Mouse (Mus musculus) forebrain, embryonic 11.5 days (tissue): ENCODE results near the gene 4930412O13Rik. TPM values are rescaled to one million over a fixed set of nuclear protein-coding genes. Genes with fewer than 3 reads are reported as not detected.
A peak's percentile ranks its signal among the peaks of the same experiment; 100 is the strongest.

ENCODE experiments used
- ATAC-seq: fragments of 200-750 bp; cut with Nextera tagmentation; replicated peaks from 2 replicates; pipeline ENCODE4 v1.8.0; 2017; ENCODE audit warnings: moderate TSS enrichment; ENCODE audit not compliant: low FRiP score
- DNase-seq: peaks from one replicate; pipeline ENCODE4 v3.0.0-alpha.2; 2017; ENCODE audit warnings: low spot score
- H3K27ac ChIP-seq: fragments of 300-500 bp; sonication (generic); 2 replicates; pipeline ENCODE4 v1.5.1; 2014; ENCODE audit warnings: low read depth, low read length
- H3K27me3 ChIP-seq: fragments of 300-500 bp; sonication (generic); 2 replicates; pipeline ENCODE4 v1.6.1; 2014; ENCODE audit warnings: mild to moderate bottlenecking, low read length, mixed read lengths; ENCODE audit not compliant: control insufficient read depth, insufficient read depth
- H3K36me3 ChIP-seq: fragments of 300-500 bp; sonication (generic); 2 replicates; pipeline ENCODE4 v1.6.1; 2014; ENCODE audit warnings: mild to moderate bottlenecking, low read length, moderate library complexity, mixed read lengths; ENCODE audit not compliant: control insufficient read depth, insufficient read depth
- H3K4me1 ChIP-seq: fragments of 300-500 bp; sonication (generic); replicated peaks from 2 replicates; pipeline ENCODE4 v1.6.1; 2014; ENCODE audit warnings: low read length, mixed read lengths; ENCODE audit not compliant: control insufficient read depth, insufficient read depth
- H3K4me2 ChIP-seq: fragments of 300-500 bp; sonication (generic); 2 replicates; pipeline ENCODE4 v1.6.1; 2014; ENCODE audit warnings: low read depth, mild to moderate bottlenecking, low read length, moderate library complexity, mixed read lengths; ENCODE audit not compliant: severe bottlenecking
- H3K4me3 ChIP-seq: fragments of 300-500 bp; sonication (generic); 2 replicates; pipeline ENCODE4 v1.5.1; 2014; ENCODE audit warnings: low read depth, low read length
- H3K9ac ChIP-seq: fragments of 300-500 bp; sonication (generic); 2 replicates; pipeline ENCODE4 v1.6.1; 2014; ENCODE audit warnings: low read length
- H3K9me3 ChIP-seq: fragments of 300-500 bp; sonication (generic); 2 replicates; pipeline ENCODE4 v1.6.1; 2016; ENCODE audit warnings: low read length, mixed read lengths; ENCODE audit not compliant: control insufficient read depth
- WGBS: fragments of 180-500 bp; shearing (Covaris S2); extraction: QIAGEN DNeasy Blood & Tissue Kit; methylation state at CpG from one replicate; pipeline ENCODE4 v1.1.7; 2014; 5-methylcytosine and 5-hydroxymethylcytosine counted together
- polyA plus RNA-seq: library from polyadenylated mRNA; unstranded; fragments of >200 nt; fragmentation: Nextera tagmentation; extraction: Ambion mirVana; gene quantifications from 2 replicates; pipeline ENCODE4 v1.2.1, GENCODE M21; 2014

The 4930412O13Rik gene
- polyA plus RNA-seq, 1 experiment from 2014 or later, result not detected

- peaks cover 89% of the 10 kb centered on the region for H3K27me3 ChIP-seq
- H3K9me3 ChIP-seq, result no peaks in the 10 kb centered on the region
- peak overlapping the region; percentile 83 for H3K4me2 ChIP-seq
- under 1% methylated on average over 19 of the region's 19 CpGs for WGBS
- peak overlapping the region; percentile 42 for H3K4me3 ChIP-seq
- no peak overlapping the region for H3K27ac ChIP-seq
- H3K9ac ChIP-seq, result no peak overlapping the region
- H3K4me1 ChIP-seq, result peaks cover 13% of the 10 kb centered on the region; the same call in 1 of the 2 replicates
- no peaks in the 10 kb centered on the region for H3K36me3 ChIP-seq
- ATAC-seq, result no peak
- DNase-seq, result peak; percentile 61
Measured at GRCm38 (mm10) chr2:9877966-9878563, 3.0 kb upstream of the 4930412O13Rik start.

DNA sequence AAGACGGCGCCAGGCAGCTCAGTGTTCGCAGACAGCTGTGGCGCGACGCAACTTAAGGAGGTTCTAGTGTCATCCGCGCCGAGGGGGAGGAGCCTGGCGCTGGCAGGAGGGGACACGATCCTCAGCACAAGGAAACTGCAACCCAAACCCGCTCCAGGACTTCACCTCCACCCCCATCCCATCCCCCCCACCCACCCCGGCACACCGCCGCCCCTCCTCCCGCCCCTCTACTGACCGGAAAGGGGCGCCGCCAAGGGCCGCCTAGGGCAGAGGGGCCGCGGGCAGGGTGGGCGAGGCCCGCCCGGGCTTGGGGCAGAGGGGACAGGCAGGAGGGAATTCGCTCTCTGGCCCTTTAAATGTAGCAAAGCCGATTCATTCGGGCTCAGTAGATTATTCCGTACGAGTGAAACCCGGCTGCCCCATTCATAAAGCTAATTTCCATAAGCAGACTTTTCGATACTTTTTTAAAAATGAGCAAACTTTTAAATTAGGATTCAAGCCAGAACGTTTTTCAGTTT, 2.4 kb upstream of the 4930412O13Rik start:
- no peak overlapping the region for H3K9ac ChIP-seq
- under 1% methylated on average over 31 of the region's 33 CpGs for WGBS
- H3K9me3 ChIP-seq, result no peaks in the 10 kb centered on the region
- peaks cover 15% of the 10 kb centered on the region; the same call in 1 of the 2 replicates for H3K4me1 ChIP-seq
- no peaks in the 10 kb centered on the region for H3K36me3 ChIP-seq
- H3K4me3 ChIP-seq, result peak overlapping the region; percentile 42
- H3K4me2 ChIP-seq, result peak overlapping the region; percentile 83
- peaks cover 90% of the 10 kb centered on the region for H3K27me3 ChIP-seq
- H3K27ac ChIP-seq, result no peak overlapping the region
- ATAC-seq, result peak; percentile 26; the same call in 1 of the 2 replicates
- DNase-seq, result peak; percentile 78

DNA sequence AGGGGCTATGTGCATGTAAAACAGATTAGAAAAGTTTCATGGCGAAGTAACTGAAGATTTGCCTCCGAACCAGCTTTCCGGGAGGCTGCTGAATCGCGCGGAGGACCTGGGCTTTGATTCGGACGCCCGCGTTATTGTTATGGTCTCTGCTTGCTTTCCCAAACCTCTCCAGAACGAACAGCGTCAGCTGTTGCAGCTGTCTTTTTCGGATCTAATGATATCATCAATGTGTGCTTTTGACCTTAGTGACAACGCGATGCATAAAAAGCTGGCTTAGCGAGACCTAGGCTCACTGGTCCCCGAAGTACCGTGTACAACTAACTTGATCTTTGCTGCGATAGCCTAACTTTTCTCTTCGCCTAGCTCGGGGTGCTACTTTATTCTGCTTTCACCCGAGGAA, 2.0 kb upstream of the 4930412O13Rik start:
- DNase-seq, result peak; percentile 67
- Histone ChIP-seq H3K4me1 (peaks cover 15% of the 10 kb centered on the region; the same call in 1 of the 2 replicates), H3K4me3 (peak overlapping the region; percentile 42), H3K9me3 (no peaks in the 10 kb centered on the region), H3K27me3 (peaks cover 89% of the 10 kb centered on the region), H3K27ac (no peak overlapping the region), H3K9ac (no peak overlapping the region), H3K4me2 (peak overlapping the region; percentile 83), H3K36me3 (no peaks in the 10 kb centered on the region)
- WGBS, result under 1% methylated on average over 22 of the region's 22 CpGs
- ATAC-seq, result peak; percentile 0; the same call in 1 of the 2 replicates

DNA sequence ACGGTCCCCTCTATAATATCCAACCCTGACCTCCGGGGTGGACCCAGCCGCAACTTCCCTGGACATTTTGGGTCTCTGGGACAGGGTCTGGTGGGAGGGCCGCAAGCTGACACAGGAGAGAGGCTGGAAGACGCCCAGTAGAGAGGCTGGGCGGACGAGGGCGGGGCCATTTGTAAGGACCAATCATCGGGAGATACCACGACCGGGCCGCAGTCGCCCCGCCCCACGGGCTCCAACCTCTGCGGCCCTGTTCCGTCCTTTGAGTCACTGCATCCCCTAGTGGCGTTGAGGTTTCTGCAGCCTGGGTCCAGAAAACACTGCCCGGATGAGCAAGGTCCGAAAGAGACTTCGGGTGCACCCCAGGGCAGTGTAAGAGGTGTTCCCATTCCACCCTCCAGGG, 1.6 kb upstream of the 4930412O13Rik start:
- DNase-seq (peak; percentile 96), ATAC-seq (peak; percentile 97)
- Histone ChIP-seq H3K27me3 (peaks cover 89% of the 10 kb centered on the region), H3K9ac (no peak overlapping the region), H3K9me3 (no peaks in the 10 kb centered on the region), H3K4me1 (peaks cover 15% of the 10 kb centered on the region; the same call in 1 of the 2 replicates), H3K27ac (no peak overlapping the region), H3K36me3 (no peaks in the 10 kb centered on the region), H3K4me3 (peak overlapping the region; percentile 42), H3K4me2 (peak overlapping the region; percentile 83)
- WGBS, result under 1% methylated on average over 21 of the region's 21 CpGs

- Histone ChIP-seq H3K4me1 (peaks cover 15% of the 10 kb centered on the region; the same call in 1 of the 2 replicates), H3K27me3 (peaks cover 89% of the 10 kb centered on the region), H3K27ac (no peak overlapping the region), H3K36me3 (no peaks in the 10 kb centered on the region), H3K4me2 (no peak overlapping the region), H3K9me3 (no peaks in the 10 kb centered on the region), H3K4me3 (no peak overlapping the region), H3K9ac (no peak overlapping the region)
- ATAC-seq (no peak), DNase-seq (peak; percentile 48)
- WGBS, result under 1% methylated on average over 11 of the region's 11 CpGs
Measured at GRCm38 (mm10) chr2:9880271-9880670, 781 bp upstream of the 4930412O13Rik start.

- H3K9me3 ChIP-seq, result no peaks in the 10 kb centered on the region
- H3K36me3 ChIP-seq, result no peaks in the 10 kb centered on the region
- no peak overlapping the region for H3K9ac ChIP-seq
- H3K27ac ChIP-seq, result no peak overlapping the region
- DNase-seq (peak; percentile 68), ATAC-seq (no peak)
- H3K4me3 ChIP-seq, result peak overlapping the region; percentile 27
- H3K4me2 ChIP-seq, result peak overlapping the region; percentile 49
- under 1% methylated on average over 13 of the region's 13 CpGs for WGBS
- H3K27me3 ChIP-seq, result peaks cover 91% of the 10 kb centered on the region
- peaks cover 15% of the 10 kb centered on the region; the same call in 1 of the 2 replicates for H3K4me1 ChIP-seq
Measured at GRCm38 (mm10) chr2:9881611-9882023, 565 bp downstream of the 4930412O13Rik start.

DNA sequence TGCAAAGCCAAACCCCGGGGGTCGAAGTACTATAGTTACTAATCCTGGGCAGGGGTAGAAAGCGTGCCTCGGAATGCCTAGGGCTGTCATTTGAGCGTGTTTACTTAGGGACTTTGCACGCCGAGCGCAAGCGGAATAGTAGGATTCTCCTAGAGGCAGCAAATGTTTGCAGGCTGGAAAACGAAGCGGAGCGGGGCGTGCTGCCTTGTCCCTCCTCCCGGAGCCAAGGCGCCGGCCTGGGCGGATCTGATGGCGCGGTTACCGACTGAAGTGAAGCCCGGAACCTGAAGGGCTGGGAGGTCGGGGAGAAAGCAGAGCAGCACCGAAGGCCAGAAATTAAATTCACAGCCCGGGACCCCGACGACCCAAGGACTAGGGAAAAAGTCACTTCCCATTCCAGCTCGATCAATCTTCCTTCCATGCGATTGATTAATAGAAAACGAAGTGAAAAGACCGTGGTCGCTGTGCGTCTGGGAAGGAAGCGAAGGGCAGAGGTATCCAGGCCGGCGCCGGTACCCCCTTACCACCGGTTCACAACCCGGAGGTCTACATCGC, 1.4 kb downstream of the 4930412O13Rik start:
- no peak overlapping the region for H3K9ac ChIP-seq
- H3K9me3 ChIP-seq, result no peaks in the 10 kb centered on the region
- no peak overlapping the region for H3K27ac ChIP-seq
- H3K27me3 ChIP-seq, result peaks cover 93% of the 10 kb centered on the region
- H3K4me3 ChIP-seq, result peak overlapping the region; percentile 16
- ATAC-seq (no peak), DNase-seq (peak; percentile 68)
- no peaks in the 10 kb centered on the region for H3K36me3 ChIP-seq
- H3K4me1 ChIP-seq, result peaks cover 12% of the 10 kb centered on the region; the same call in 1 of the 2 replicates
- under 1% methylated on average over 39 of the region's 39 CpGs for WGBS
- H3K4me2 ChIP-seq, result peak overlapping the region; percentile 11; the same call in 1 of the 2 replicates

- no peak overlapping the region for H3K27ac ChIP-seq
Measured at GRCm38 (mm10) chr2:9882926-9883802, 2.1 kb downstream of the 4930412O13Rik start.

More at GRCm38 (mm10) chr2:9882926-9883802, 2.1 kb downstream of the 4930412O13Rik start:
- ATAC-seq (no peak), DNase-seq (peak; percentile 66)
- Histone ChIP-seq H3K36me3 (no peaks in the 10 kb centered on the region), H3K9me3 (no peaks in the 10 kb centered on the region), H3K4me1 (peaks cover 12% of the 10 kb centered on the region; the same call in 1 of the 2 replicates), H3K4me3 (peak overlapping the region; percentile 16), H3K4me2 (peak overlapping the region; percentile 11; the same call in 1 of the 2 replicates), H3K9ac (no peak overlapping the region), H3K27me3 (peaks cover 94% of the 10 kb centered on the region)
- under 1% methylated on average over 43 of the region's 43 CpGs for WGBS
